Mouse (Mus musculus): Measurements from ENCODE around the gene Cldn24.
"Not testable (repeated sequence)": the region's sequence is repeated elsewhere in the genome, so short reads cannot be mapped to it uniquely, and the experiment has no call there.

GRCm38 (mm10) chr8:47822541-47822940, 598 bp downstream of the Cldn24 start:
- TF ChIP-seq POLR2A, CTCF (IDR thresholded peaks at IDR 0.05; ENCODE audit: extremely low read depth, insufficient read depth, low read length): not testable (repeated sequence)
